ENCODE assay signal across 18 mouse cellular contexts in genomic region chr6:61136436-61136835, GRCm38 (mm10). TPM values are rescaled to one million over a fixed set of nuclear protein-coding genes. Genes with fewer than 3 reads are reported as not detected.
"Had no signal": no experiment of that assay in that cellular context is flagged by ENCODE, and none has a peak within 500 bp of the region (broad histone marks: within the 10 kb centered on the region; RNA-seq: fewer than 3 reads in every experiment).

No protein-coding gene starts in this region.

- ATAC-seq: liver, embryonic 12.5 days; liver, postnatal 0 days; lung, postnatal 0 days; midbrain, embryonic 13.5 days; midbrain, embryonic 15.5 days; midbrain, embryonic 16.5 days had no signal

- DNase-seq: left cerebral cortex, postnatal 4 days; liver; liver, embryonic 13.5 days; liver, postnatal 0 days; lung, adult 18-20 months; lung, adult 2 months; lung, embryonic 14.5 days; lung, postnatal 10 days; lung, postnatal 14 days; lung, postnatal 36 days; lung, postnatal 4 days; midbrain, embryonic 14.5 days had no signal

RNA-seq across cellular contexts. Expression of gene Ccser1, which starts 43.7 kb away (rescaled TPM):
- polyA plus RNA-seq: macrophage had no signal
